Mouse (Mus musculus) E14TG2a.4 (cell line): Measurements from ENCODE around the gene Mycl.

ENCODE experiments used
- CTCF ChIP-seq: conservative IDR thresholded peaks from 2 replicates; pipeline ENCODE4 v1.5.1; 2014; ENCODE audit warnings: low read length
- POU5F1 ChIP-seq: IDR thresholded peaks from 2 replicates; pipeline ENCODE4 v1.6.1; 2014; ENCODE audit warnings: low read length, borderline replicate concordance

DNA sequence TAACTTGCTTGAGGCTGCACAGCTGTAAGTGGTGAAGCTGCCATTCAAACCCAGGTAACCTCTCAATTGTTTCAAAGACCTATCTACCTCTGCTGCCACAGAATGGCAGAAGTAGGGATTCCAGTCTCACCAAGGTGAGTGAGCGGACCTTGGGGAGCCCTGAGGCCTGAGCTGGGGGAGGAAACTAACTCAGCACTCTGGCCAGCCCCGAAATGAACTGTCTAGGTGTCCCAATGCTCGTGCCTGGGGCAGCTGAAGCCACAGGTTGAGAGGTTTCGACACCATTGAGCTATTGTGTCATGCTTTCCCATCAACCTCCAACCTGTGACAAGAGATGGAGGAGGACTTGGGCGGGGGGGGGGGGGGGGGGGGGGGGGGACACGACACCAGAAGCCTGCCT lies 39.2 kb upstream of the Mycl start:
- TF ChIP-seq CTCF, result no peak
- no peak for TF ChIP-seq POU5F1
